Mouse (Mus musculus) MEL (cell line): ENCODE results near the gene Creb5. TPM values are rescaled to one million over a fixed set of nuclear protein-coding genes. Genes with fewer than 3 reads are reported as not detected.

Source experiments
- DNase-seq: peaks from one replicate; pipeline ENCODE4 v3.0.0; 2011; ENCODE audit warnings: low read depth, low spot score
- H3K27ac ChIP-seq: 2 replicates; pipeline ENCODE4 v1.5.1; 2012; ENCODE audit warnings: low read depth, mild to moderate bottlenecking, control low read depth, low read length, moderate library complexity; ENCODE audit not compliant: control insufficient read depth
- H3K27me3 ChIP-seq, 2 experiments: fragments of 150-350 bp in 1 of 2; sonication (generic) in 1 of 2; 2 replicates each; pipeline ENCODE4 v1.6.1; 2012; ENCODE audit warnings: low read length in 2 of 2, mild to moderate bottlenecking in 2 of 2, improper control_type of control experiment in 1 of 2, moderate library complexity in 1 of 2; ENCODE audit not compliant: insufficient read depth in 2 of 2, control insufficient read depth in 1 of 2
- H3K36me3 ChIP-seq, 2 experiments: 2 replicates each; pipeline ENCODE4 v1.6.1; 2012 to 2014; ENCODE audit warnings: low read length in 2 of 2, improper control_type of control experiment in 1 of 2, inconsistent platforms in 1 of 2, mild to moderate bottlenecking in 1 of 2; ENCODE audit not compliant: insufficient read depth in 2 of 2, control insufficient read depth in 1 of 2
- H3K4me1 ChIP-seq, 2 experiments: fragments of 150-350 bp in 1 of 2; sonication (generic) in 1 of 2; 2 replicates each; pipeline ENCODE4 v1.6.1; 2012; ENCODE audit warnings: low read length in 2 of 2, improper control_type of control experiment in 1 of 2, mild to moderate bottlenecking in 1 of 2; ENCODE audit not compliant: insufficient read depth in 2 of 2, control insufficient read depth in 1 of 2
- H3K4me3 ChIP-seq, 2 experiments: fragments of 150-350 bp in 1 of 2; sonication (generic) in 1 of 2; 2 replicates each; pipeline ENCODE4 v1.5.1; 2012; ENCODE audit warnings: low read depth in 2 of 2, low read length in 2 of 2, mild to moderate bottlenecking in 2 of 2, moderate library complexity in 2 of 2, control low read depth in 1 of 2, improper control_type of control experiment in 1 of 2; ENCODE audit not compliant: control insufficient read depth in 1 of 2, insufficient read depth in 1 of 2
- H3K79me2 ChIP-seq: 2 replicates; pipeline ENCODE4 v1.6.1; 2012; ENCODE audit warnings: mild to moderate bottlenecking, low read length, moderate library complexity; ENCODE audit not compliant: control insufficient read depth, poor library complexity, insufficient read depth
- H3K9ac ChIP-seq: 2 replicates; pipeline ENCODE4 v1.6.1; 2012; ENCODE audit warnings: low read depth, mild to moderate bottlenecking, control low read depth, low read length, moderate library complexity; ENCODE audit not compliant: control insufficient read depth, poor library complexity, severe bottlenecking
- H3K9me3 ChIP-seq: fragments of 150-350 bp; sonication (generic); replicated peaks from 2 replicates; pipeline ENCODE4 v1.6.1; 2012; ENCODE audit warnings: mild to moderate bottlenecking, low read length, improper control_type of control experiment, moderate library complexity; ENCODE audit not compliant: insufficient read depth
- ELF1 ChIP-seq: IDR thresholded peaks from 2 replicates; pipeline ENCODE4 v1.6.1; 2014; ENCODE audit warnings: low read depth, mild to moderate bottlenecking, inconsistent platforms, low read length, improper control_type of control experiment, moderate library complexity
- EP300 ChIP-seq, 2 experiments: IDR thresholded peaks; 2 replicates each; pipeline ENCODE4 v1.6.1; 2011; ENCODE audit warnings: improper control_type of control experiment in 2 of 2, low read length in 2 of 2, low read depth in 1 of 2, mild to moderate bottlenecking in 1 of 2
- GABPA ChIP-seq: IDR thresholded peaks from 2 replicates; pipeline ENCODE4 v1.6.1; 2012; ENCODE audit warnings: low read depth, mild to moderate bottlenecking, inconsistent platforms, low read length, improper control_type of control experiment, moderate library complexity
- GATA1 ChIP-seq: IDR thresholded peaks from 2 replicates; pipeline ENCODE4 v1.6.1; 2011; ENCODE audit warnings: low read depth, low read length, improper control_type of control experiment
- HCFC1 ChIP-seq: IDR thresholded peaks from 2 replicates; pipeline ENCODE4 v1.6.1; 2012; ENCODE audit warnings: low read depth, mild to moderate bottlenecking, inconsistent platforms, low read length, improper control_type of control experiment, moderate library complexity
- JUND ChIP-seq: IDR thresholded peaks from 2 replicates; pipeline ENCODE4 v1.6.1; 2011; ENCODE audit warnings: low read depth, mild to moderate bottlenecking, improper control_type of control experiment, low read length
- MAFK ChIP-seq: IDR thresholded peaks from 2 replicates; pipeline ENCODE4 v1.6.1; 2011; ENCODE audit warnings: low read depth, mild to moderate bottlenecking, low read length, improper control_type of control experiment, borderline replicate concordance
- MAX ChIP-seq: IDR thresholded peaks from 2 replicates; pipeline ENCODE4 v1.6.1; 2011; ENCODE audit warnings: low read length, improper control_type of control experiment
- MAZ ChIP-seq: IDR thresholded peaks from 2 replicates; pipeline ENCODE4 v1.6.1; 2012; ENCODE audit warnings: low read depth, mild to moderate bottlenecking, inconsistent platforms, low read length, improper control_type of control experiment
- MYC ChIP-seq: IDR thresholded peaks from 2 replicates; pipeline ENCODE4 v1.6.1; 2011; ENCODE audit warnings: low read depth, mild to moderate bottlenecking, low read length, improper control_type of control experiment, moderate library complexity
- NELFE ChIP-seq: IDR thresholded peaks from 2 replicates; pipeline ENCODE4 v1.6.1; 2011; ENCODE audit warnings: low read depth, low read length, improper control_type of control experiment
- NRF1 ChIP-seq: IDR thresholded peaks from 2 replicates; pipeline ENCODE4 v1.6.1; 2014; ENCODE audit warnings: low read depth, mild to moderate bottlenecking, inconsistent platforms, low read length, improper control_type of control experiment, moderate library complexity; ENCODE audit not compliant: poor library complexity, insufficient read depth, severe bottlenecking
- POLR2AphosphoS2 ChIP-seq: IDR thresholded peaks from 2 replicates; pipeline ENCODE4 v1.6.1; 2011; ENCODE audit warnings: low read length, improper control_type of control experiment
- POLR2AphosphoS5 ChIP-seq: IDR thresholded peaks from 2 replicates; pipeline ENCODE4 v1.6.1; 2012; ENCODE audit warnings: low read depth, borderline replicate concordance, mild to moderate bottlenecking, inconsistent platforms, low read length, moderate library complexity, mixed read lengths
- RAD21 ChIP-seq: IDR thresholded peaks from 2 replicates; pipeline ENCODE4 v1.6.1; 2011; ENCODE audit warnings: mild to moderate bottlenecking, low read depth, low read length, improper control_type of control experiment
- RCOR1 ChIP-seq: IDR thresholded peaks from 2 replicates; pipeline ENCODE4 v1.6.1; 2012; ENCODE audit warnings: low read depth, mild to moderate bottlenecking, inconsistent platforms, low read length, improper control_type of control experiment
- TAL1 ChIP-seq: IDR thresholded peaks from 2 replicates; pipeline ENCODE4 v1.6.1; 2012; ENCODE audit warnings: mild to moderate bottlenecking, inconsistent platforms, low read length, moderate library complexity, mixed read lengths
- TBP ChIP-seq: IDR thresholded peaks from 2 replicates; pipeline ENCODE4 v1.8.0; 2011; ENCODE audit warnings: low read depth, low read length, improper control_type of control experiment
- TCF12 ChIP-seq: IDR thresholded peaks from 2 replicates; pipeline ENCODE4 v1.6.1; 2014; ENCODE audit warnings: low read depth, mild to moderate bottlenecking, inconsistent platforms, low read length, improper control_type of control experiment, moderate library complexity
- USF1 ChIP-seq: IDR thresholded peaks from 2 replicates; pipeline ENCODE4 v1.6.1; 2014; ENCODE audit warnings: low read depth, mild to moderate bottlenecking, inconsistent platforms, low read length, improper control_type of control experiment, moderate library complexity
- USF2 ChIP-seq, 2 experiments: IDR thresholded peaks; 2 replicates each; pipeline ENCODE4 v1.6.1; 2011 to 2012; ENCODE audit warnings: improper control_type of control experiment in 2 of 2, low read length in 2 of 2, borderline replicate concordance in 1 of 2, inconsistent platforms in 1 of 2, low read depth in 1 of 2, mild to moderate bottlenecking in 1 of 2; ENCODE audit not compliant: insufficient read depth in 1 of 2
- ZC3H11A ChIP-seq: IDR thresholded peaks from 2 replicates; pipeline ENCODE4 v1.6.1; 2012; ENCODE audit warnings: low read depth, mild to moderate bottlenecking, inconsistent platforms, low read length, improper control_type of control experiment
- ZKSCAN1 ChIP-seq: IDR thresholded peaks from 2 replicates; pipeline ENCODE4 v1.6.1; 2012; ENCODE audit warnings: low read depth, mild to moderate bottlenecking, inconsistent platforms, low read length, improper control_type of control experiment, moderate library complexity
- ZNF384 ChIP-seq: IDR thresholded peaks from 2 replicates; pipeline ENCODE4 v1.6.1; 2012; ENCODE audit warnings: low read depth, mild to moderate bottlenecking, inconsistent platforms, low read length, improper control_type of control experiment
- polyA plus RNA-seq, 2 experiments: library from polyadenylated mRNA; stranded (reverse) in 1 of 2; unstranded in 1 of 2; fragments of >175 nt in 1 of 2; fragments of >200 nt in 1 of 2; gene quantifications; 2 replicates each; pipeline versions ENCODE4 v1.2.1 to v1.2.4; 2012; ENCODE audit warnings: low replicate concordance in 2 of 2, low read depth in 1 of 2; ENCODE audit not compliant: insufficient read length in 2 of 2, insufficient read depth in 1 of 2, missing spikeins in 1 of 2
- total RNA-seq: library from RNA; depleted of rRNA; stranded (reverse); fragments of 300-350 nt; gene quantifications from 2 replicates; pipeline ENCODE4 v1.2.3, GENCODE M21; 2012

Gene Creb5
- total and polyA plus RNA-seq, 3 experiments = not detected

DNA sequence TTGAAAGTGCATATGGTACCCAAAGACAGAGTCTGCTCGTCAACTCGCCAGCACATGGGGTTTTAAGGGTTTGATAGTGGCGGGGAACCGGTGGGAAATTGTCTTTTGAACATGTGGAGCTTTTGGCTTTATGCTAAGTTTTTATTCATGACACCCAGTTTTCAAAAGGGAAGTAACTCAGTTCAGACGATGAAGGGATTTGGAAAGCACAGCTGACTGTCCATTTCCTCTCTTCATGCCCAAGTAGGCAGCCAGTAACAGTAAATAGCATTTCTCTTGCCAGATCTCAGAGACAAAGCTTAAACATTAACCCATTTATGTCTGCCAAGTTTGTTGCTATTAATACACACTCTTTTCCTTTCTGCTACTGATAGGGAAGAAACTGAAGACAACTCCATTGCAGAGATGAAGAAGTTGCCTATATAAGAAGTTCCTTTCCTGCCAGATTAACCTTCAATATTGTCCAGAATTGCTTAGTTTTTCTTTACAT, 444.0 kb downstream of the Creb5 start:
- no peak overlapping the region for H3K27ac ChIP-seq
- H3K9me3 ChIP-seq = no peaks in the 10 kb centered on the region
- H3K36me3 ChIP-seq = no peaks in the 10 kb centered on the region
- no peaks in the 10 kb centered on the region for H3K27me3 ChIP-seq
- DNase-seq = no peak
- no peaks in the 10 kb centered on the region for H3K4me1 ChIP-seq
- H3K79me2 ChIP-seq = no peaks in the 10 kb centered on the region
- TF ChIP-seq EP300 (IDR thresholded peaks at IDR 0.05; ENCODE audit: low read depth in 1 of 2, low read length in 2 of 2) (no peak), MAZ (no peak), RCOR1 (no peak), ZNF384 (no peak), USF1 (no peak), MAFK (no peak), MYC (no peak), GABPA (no peak), MAX (no peak), POLR2AphosphoS2 (no peak), ZC3H11A (no peak), ELF1 (no peak), HCFC1 (no peak), TAL1 (no peak), NELFE (no peak), ZKSCAN1 (no peak), USF2 (IDR thresholded peaks at IDR 0.05; ENCODE audit: borderline replicate concordance in 1 of 2, insufficient read depth in 1 of 2, low read depth in 1 of 2, low read length in 2 of 2) (no peak)
- H3K9ac ChIP-seq = no peak overlapping the region
- H3K4me3 ChIP-seq = no peak overlapping the region

DNA sequence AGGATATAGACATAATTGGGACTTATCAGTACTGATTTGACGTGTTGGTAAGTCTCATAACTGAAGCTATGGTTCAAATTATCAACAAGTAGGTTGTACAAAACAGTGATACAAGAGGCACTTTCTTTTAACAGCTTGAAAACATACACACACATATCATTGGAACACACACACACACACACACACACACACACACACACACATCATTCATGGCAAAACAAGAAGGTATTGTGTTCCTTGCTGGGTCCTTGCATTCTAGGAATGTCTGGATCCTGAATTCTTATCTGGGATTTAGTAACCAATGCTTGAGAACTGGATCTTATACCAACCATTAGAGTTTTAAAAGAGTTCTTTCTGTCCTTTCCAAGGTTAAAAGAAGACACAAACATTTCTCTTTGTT, 446.5 kb downstream of the Creb5 start:
- Histone ChIP-seq H3K4me3 (no peak overlapping the region), H3K4me1 (no peaks in the 10 kb centered on the region)
- DNase-seq = no peak
- TF ChIP-seq EP300 (IDR thresholded peaks at IDR 0.05; ENCODE audit: low read depth in 1 of 2, low read length in 2 of 2) = no peak
- no peak for TF ChIP-seq RCOR1
- no peak for TF ChIP-seq TCF12
- TF ChIP-seq TBP = no peak
- no peak for TF ChIP-seq NELFE
- TF ChIP-seq NRF1 = no peak
- no peak for TF ChIP-seq MAFK
- no peak for TF ChIP-seq POLR2AphosphoS5
- TF ChIP-seq GATA1 = no peak
- TF ChIP-seq MAX = no peak
- TF ChIP-seq JUND = no peak
- TF ChIP-seq USF1 = no peak
- no peak for TF ChIP-seq RAD21
- TF ChIP-seq MYC = no peak
- TF ChIP-seq, all 39 proteins: peak for 0
- no peaks in the 10 kb centered on the region for H3K79me2 ChIP-seq
- H3K36me3 ChIP-seq = no peaks in the 10 kb centered on the region
- H3K9ac ChIP-seq = no peak overlapping the region
- H3K9me3 ChIP-seq = no peaks in the 10 kb centered on the region
- no peaks in the 10 kb centered on the region for H3K27me3 ChIP-seq
- no peak overlapping the region for H3K27ac ChIP-seq
